Mouse (Mus musculus): Measurements from ENCODE around the gene Nrxn3. TPM values are rescaled to one million over a fixed set of nuclear protein-coding genes. Genes with fewer than 3 reads are reported as not detected.

Gene Nrxn3
- polyA plus RNA-seq, 1 experiment from 2014 or later: 0.78 TPM

GRCm38 (mm10) chr12:88984375-88984774 is 261.7 kb downstream of the Nrxn3 start:
- Histone ChIP-seq H3K4me2 (no peak overlapping the region), H3K27me3 (no peaks in the 10 kb centered on the region), H3K36me3 (no peaks in the 10 kb centered on the region), H3K27ac (0 out of 2 replicates have a peak overlapping the region, but pooled peaks have one; percentile 31), H3K9me3 (no peaks in the 10 kb centered on the region), H3K4me3 (replicated peaks) (no peak overlapping the region), H3K4me1 (replicated peaks) (peaks cover 18% of the 10 kb centered on the region), H3K9ac (replicated peaks) (no peak overlapping the region)
- WGBS: 12% methylated on average over 8 of the region's 8 CpGs
- ATAC-seq (ENCODE audit: insufficient number of reproducible peaks, insufficient read depth, low FRiP score, low TSS enrichment, low read depth): no peak

DNA sequence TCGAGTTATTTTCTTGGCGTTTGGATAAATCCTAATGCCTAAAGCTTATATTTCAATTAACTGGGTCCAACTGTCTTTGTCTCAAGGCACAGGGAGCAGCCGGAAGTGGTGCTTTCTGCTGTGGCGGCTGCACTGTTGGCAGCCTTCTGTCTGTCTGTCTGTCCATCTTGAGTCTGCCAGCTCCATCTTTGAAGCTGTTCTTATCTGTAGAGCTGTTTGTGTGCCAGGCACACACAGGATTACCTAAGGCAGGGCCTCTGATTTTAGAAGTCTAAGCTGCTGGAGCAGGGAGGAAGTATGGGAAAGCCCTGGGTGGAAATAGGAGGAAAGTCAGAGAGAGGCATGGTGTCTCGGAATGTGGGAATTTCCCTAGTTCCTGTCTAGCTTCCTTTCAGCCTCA is 262.1 kb downstream of the Nrxn3 start:
- H3K36me3 ChIP-seq: no peaks in the 10 kb centered on the region
- no peaks in the 10 kb centered on the region for H3K9me3 ChIP-seq
- no peak overlapping the region for H3K9ac ChIP-seq (replicated peaks)
- peaks cover 18% of the 10 kb centered on the region for H3K4me1 ChIP-seq (replicated peaks)
- no peak overlapping the region for H3K4me3 ChIP-seq (replicated peaks)
- no peak overlapping the region for H3K4me2 ChIP-seq
- H3K27ac ChIP-seq: 0 out of 2 replicates have a peak overlapping the region, but pooled peaks have one; percentile 31
- H3K27me3 ChIP-seq: no peaks in the 10 kb centered on the region
- WGBS: 26% methylated on average over 5 of the region's 5 CpGs
- ATAC-seq (ENCODE audit: insufficient number of reproducible peaks, insufficient read depth, low FRiP score, low TSS enrichment, low read depth): no peak

- no peaks in the 10 kb centered on the region for H3K36me3 ChIP-seq
- no peak overlapping the region for H3K9ac ChIP-seq (replicated peaks)
- peaks cover 18% of the 10 kb centered on the region for H3K4me1 ChIP-seq (replicated peaks)
- H3K4me2 ChIP-seq: no peak overlapping the region
- H3K4me3 ChIP-seq (replicated peaks): no peak overlapping the region
- no peak for ATAC-seq (ENCODE audit: insufficient number of reproducible peaks, insufficient read depth, low FRiP score, low TSS enrichment, low read depth)
- WGBS: 70% methylated on average over 4 of the region's 4 CpGs
- H3K27ac ChIP-seq: no peak overlapping the region
- H3K27me3 ChIP-seq: no peaks in the 10 kb centered on the region
- no peaks in the 10 kb centered on the region for H3K9me3 ChIP-seq
Measured at GRCm38 (mm10) chr12:88987046-88987445, 264.4 kb downstream of the Nrxn3 start.

GRCm38 (mm10) chr12:88990753-88991152 is 268.1 kb downstream of the Nrxn3 start:
- H3K4me2 ChIP-seq: no peak overlapping the region
- H3K9me3 ChIP-seq: no peaks in the 10 kb centered on the region
- H3K27me3 ChIP-seq: no peaks in the 10 kb centered on the region
- no peak overlapping the region for H3K27ac ChIP-seq
- no peak overlapping the region for H3K4me3 ChIP-seq (replicated peaks)
- no peak for ATAC-seq (ENCODE audit: insufficient number of reproducible peaks, insufficient read depth, low FRiP score, low TSS enrichment, low read depth)
- WGBS: 85% methylated on average over 5 of the region's 5 CpGs
- H3K4me1 ChIP-seq (replicated peaks): no peaks in the 10 kb centered on the region
- no peaks in the 10 kb centered on the region for H3K36me3 ChIP-seq
- no peak overlapping the region for H3K9ac ChIP-seq (replicated peaks)

DNA sequence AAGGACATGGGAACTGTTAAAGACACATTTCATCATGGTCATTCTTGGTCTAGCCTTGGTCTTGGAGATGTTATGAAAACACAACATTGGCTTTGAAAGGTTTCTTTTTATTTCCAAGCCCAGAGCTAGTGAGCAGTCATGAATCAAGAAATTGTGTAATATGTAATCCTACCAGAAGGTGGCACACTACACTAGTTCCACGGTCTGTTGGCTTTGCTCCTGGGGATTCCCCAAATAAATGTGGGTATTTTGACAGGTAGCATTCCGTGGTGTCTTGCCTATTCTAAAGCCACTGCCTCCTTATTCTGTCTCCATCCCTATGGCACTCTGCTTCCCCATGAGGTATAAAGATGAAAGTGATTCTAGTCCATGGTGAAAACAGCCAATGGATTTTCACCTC is 269.5 kb downstream of the Nrxn3 start:
- Histone ChIP-seq H3K4me2 (no peak overlapping the region), H3K27ac (no peak overlapping the region), H3K27me3 (no peaks in the 10 kb centered on the region), H3K36me3 (no peaks in the 10 kb centered on the region), H3K4me3 (replicated peaks) (no peak overlapping the region), H3K4me1 (replicated peaks) (no peaks in the 10 kb centered on the region), H3K9ac (replicated peaks) (no peak overlapping the region), H3K9me3 (no peaks in the 10 kb centered on the region)
- no peak for ATAC-seq (ENCODE audit: insufficient number of reproducible peaks, insufficient read depth, low FRiP score, low TSS enrichment, low read depth)
- WGBS: 7% methylated on average over 2 of the region's 2 CpGs

- Histone ChIP-seq H3K27ac (no peak overlapping the region), H3K4me3 (replicated peaks) (no peak overlapping the region), H3K9ac (replicated peaks) (no peak overlapping the region), H3K27me3 (no peaks in the 10 kb centered on the region), H3K4me1 (replicated peaks) (no peaks in the 10 kb centered on the region), H3K36me3 (no peaks in the 10 kb centered on the region), H3K9me3 (no peaks in the 10 kb centered on the region), H3K4me2 (no peak overlapping the region)
- 89% methylated on average over 4 of the region's 4 CpGs for WGBS
- ATAC-seq (ENCODE audit: insufficient number of reproducible peaks, insufficient read depth, low FRiP score, low TSS enrichment, low read depth): no peak
Measured at GRCm38 (mm10) chr12:88993788-88994187, 271.1 kb downstream of the Nrxn3 start.

DNA sequence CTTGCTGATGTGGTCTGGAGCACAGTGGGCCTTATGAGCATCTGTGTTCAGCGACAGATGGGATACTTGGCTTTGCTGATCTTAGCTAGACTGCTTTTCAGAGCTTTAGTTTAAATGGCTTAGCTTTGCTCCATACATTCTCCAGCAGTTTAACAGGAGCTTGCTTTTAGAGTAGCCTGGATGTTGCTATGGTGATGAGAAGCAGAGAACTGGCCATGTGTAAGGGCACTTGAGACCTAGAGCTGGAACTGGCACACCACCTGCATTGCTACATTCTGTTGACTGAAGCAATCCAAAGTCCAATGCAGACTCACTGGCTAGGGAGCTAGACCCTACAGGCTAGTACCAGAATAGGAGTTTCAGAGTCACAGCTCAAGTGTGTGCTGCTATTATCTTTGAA is 293.8 kb downstream of the Nrxn3 start:
- H3K27me3 ChIP-seq: no peaks in the 10 kb centered on the region
- no peak overlapping the region for H3K9ac ChIP-seq (replicated peaks)
- no peak overlapping the region for H3K27ac ChIP-seq
- no peaks in the 10 kb centered on the region for H3K36me3 ChIP-seq
- ATAC-seq (ENCODE audit: insufficient number of reproducible peaks, insufficient read depth, low FRiP score, low TSS enrichment, low read depth): no peak
- no peak overlapping the region for H3K4me2 ChIP-seq
- H3K9me3 ChIP-seq: no peaks in the 10 kb centered on the region
- H3K4me3 ChIP-seq (replicated peaks): no peak overlapping the region
- 77% methylated on average over 1 of the region's 1 CpGs for WGBS
- H3K4me1 ChIP-seq (replicated peaks): no peaks in the 10 kb centered on the region

GRCm38 (mm10) chr12:89025180-89025579 is 302.5 kb downstream of the Nrxn3 start:
- Histone ChIP-seq H3K4me1 (replicated peaks) (no peaks in the 10 kb centered on the region), H3K27ac (no peak overlapping the region), H3K9ac (replicated peaks) (no peak overlapping the region), H3K9me3 (no peaks in the 10 kb centered on the region), H3K36me3 (no peaks in the 10 kb centered on the region), H3K27me3 (no peaks in the 10 kb centered on the region), H3K4me2 (no peak overlapping the region), H3K4me3 (replicated peaks) (no peak overlapping the region)
- WGBS: 93% methylated on average over 1 of the region's 1 CpGs
- no peak for ATAC-seq (ENCODE audit: insufficient number of reproducible peaks, insufficient read depth, low FRiP score, low TSS enrichment, low read depth)

- H3K4me3 ChIP-seq (replicated peaks): no peak overlapping the region
- no peak overlapping the region for H3K4me2 ChIP-seq
- H3K27ac ChIP-seq: no peak overlapping the region
- WGBS: 81% methylated on average over 4 of the region's 4 CpGs
- no peaks in the 10 kb centered on the region for H3K27me3 ChIP-seq
- H3K36me3 ChIP-seq: no peaks in the 10 kb centered on the region
- H3K9ac ChIP-seq (replicated peaks): no peak overlapping the region
- H3K9me3 ChIP-seq: no peaks in the 10 kb centered on the region
- ATAC-seq (ENCODE audit: insufficient number of reproducible peaks, insufficient read depth, low FRiP score, low TSS enrichment, low read depth): no peak
- no peaks in the 10 kb centered on the region for H3K4me1 ChIP-seq (replicated peaks)
Measured at GRCm38 (mm10) chr12:89035984-89036618, 313.4 kb downstream of the Nrxn3 start.

DNA sequence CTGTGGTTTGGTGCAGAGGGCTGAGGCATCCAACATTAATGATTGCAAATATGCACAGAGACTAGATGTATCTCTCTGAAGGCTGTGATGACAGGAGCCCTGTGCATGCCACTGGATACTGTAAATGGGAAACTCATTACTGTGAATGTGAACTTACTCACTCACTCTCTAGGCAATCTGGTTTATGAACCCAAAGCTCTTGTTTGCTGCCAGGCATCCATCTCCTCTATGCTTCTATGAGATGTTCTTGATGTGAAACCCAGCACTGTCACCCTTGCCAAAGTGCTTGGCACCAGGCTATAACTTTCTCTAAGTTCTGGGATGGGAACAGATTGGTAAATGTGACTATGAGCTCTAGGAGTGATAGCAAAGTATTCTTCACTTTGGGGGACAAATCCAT is 317.5 kb downstream of the Nrxn3 start:
- no peak overlapping the region for H3K27ac ChIP-seq
- H3K9ac ChIP-seq (replicated peaks): no peak overlapping the region
- no peak overlapping the region for H3K4me3 ChIP-seq (replicated peaks)
- no peaks in the 10 kb centered on the region for H3K27me3 ChIP-seq
- no peaks in the 10 kb centered on the region for H3K36me3 ChIP-seq
- no peak for ATAC-seq (ENCODE audit: insufficient number of reproducible peaks, insufficient read depth, low FRiP score, low TSS enrichment, low read depth)
- no peaks in the 10 kb centered on the region for H3K9me3 ChIP-seq
- H3K4me1 ChIP-seq (replicated peaks): no peaks in the 10 kb centered on the region
- no peak overlapping the region for H3K4me2 ChIP-seq

- H3K36me3 ChIP-seq: no peaks in the 10 kb centered on the region
- H3K9ac ChIP-seq (replicated peaks): no peak overlapping the region
- H3K4me3 ChIP-seq (replicated peaks): no peak overlapping the region
- H3K9me3 ChIP-seq: no peaks in the 10 kb centered on the region
- no peaks in the 10 kb centered on the region for H3K4me1 ChIP-seq (replicated peaks)
- ATAC-seq (ENCODE audit: insufficient number of reproducible peaks, insufficient read depth, low FRiP score, low TSS enrichment, low read depth): no peak
- no peak overlapping the region for H3K4me2 ChIP-seq
- H3K27ac ChIP-seq: no peak overlapping the region
- no peaks in the 10 kb centered on the region for H3K27me3 ChIP-seq
- WGBS: 83% methylated on average over 2 of the region's 2 CpGs
Measured at GRCm38 (mm10) chr12:89041429-89042107, 318.9 kb downstream of the Nrxn3 start.

- no peaks in the 10 kb centered on the region for H3K27me3 ChIP-seq
- ATAC-seq (ENCODE audit: insufficient number of reproducible peaks, insufficient read depth, low FRiP score, low TSS enrichment, low read depth): no peak
- H3K4me2 ChIP-seq: no peak overlapping the region
- H3K9me3 ChIP-seq: no peaks in the 10 kb centered on the region
- no peak overlapping the region for H3K4me3 ChIP-seq (replicated peaks)
- no peaks in the 10 kb centered on the region for H3K4me1 ChIP-seq (replicated peaks)
- WGBS: 59% methylated on average over 3 of the region's 3 CpGs
- no peak overlapping the region for H3K9ac ChIP-seq (replicated peaks)
- no peaks in the 10 kb centered on the region for H3K36me3 ChIP-seq
- no peak overlapping the region for H3K27ac ChIP-seq
Measured at GRCm38 (mm10) chr12:89049279-89049678, 326.6 kb downstream of the Nrxn3 start.
